Mouse (Mus musculus): ENCODE measurements around the gene Pecam1. TPM values are rescaled to one million over a fixed set of nuclear protein-coding genes. Genes with fewer than 3 reads are reported as not detected.

Gene Pecam1
- total and polyA plus RNA-seq, 2 experiments from 2014 or later: 9.8 to 17.5 TPM

DNA sequence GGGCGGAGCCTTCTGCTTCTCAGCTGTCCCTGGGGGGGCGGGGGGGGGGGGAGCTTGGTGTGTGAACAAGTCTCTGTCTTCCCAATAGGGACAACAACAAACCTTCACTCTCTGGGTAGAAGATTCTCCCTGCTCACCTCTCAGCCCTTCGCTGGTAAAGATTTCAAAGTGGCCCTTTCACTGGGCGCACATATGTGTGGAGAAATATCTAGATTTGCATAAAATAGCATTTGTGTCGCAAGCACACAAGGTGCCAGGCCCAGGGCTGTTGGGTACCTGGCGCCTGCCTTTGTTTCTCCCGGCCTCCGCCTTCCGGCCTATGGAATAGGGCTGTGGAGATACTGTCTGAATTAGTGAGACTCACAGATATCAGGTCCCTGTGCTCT, 12.4 kb upstream of the Pecam1 start:
- Histone ChIP-seq H3K4me1 (ENCODE audit: insufficient read depth, low read length) (no peaks in the 10 kb centered on the region), H3K27ac (ENCODE audit: low read depth, low read length) (no peak overlapping the region), H3K9me3 (ENCODE audit: low read length) (no peaks in the 10 kb centered on the region), H3K36me3 (ENCODE audit: insufficient read depth, low read length) (peaks cover 6% of the 10 kb centered on the region), H3K27me3 (ENCODE audit: insufficient read depth, low read length) (no peaks in the 10 kb centered on the region), H3K4me3 (ENCODE audit: low read depth, low read length) (no peak overlapping the region), H3K4me2 (ENCODE audit: low read depth, low read length, poor library complexity, severe bottlenecking) (no peak overlapping the region), H3K9ac (replicated peaks; ENCODE audit: low read length, poor library complexity, severe bottlenecking) (no peak overlapping the region)
- ATAC-seq (ENCODE audit: low FRiP score) (no peak), DNase-seq (ENCODE audit: low spot score) (no peak)
- 75% methylated on average over 9 of the region's 9 CpGs for WGBS
- TF ChIP-seq CTCF (IDR thresholded peaks at IDR 0.05): no peak

DNA sequence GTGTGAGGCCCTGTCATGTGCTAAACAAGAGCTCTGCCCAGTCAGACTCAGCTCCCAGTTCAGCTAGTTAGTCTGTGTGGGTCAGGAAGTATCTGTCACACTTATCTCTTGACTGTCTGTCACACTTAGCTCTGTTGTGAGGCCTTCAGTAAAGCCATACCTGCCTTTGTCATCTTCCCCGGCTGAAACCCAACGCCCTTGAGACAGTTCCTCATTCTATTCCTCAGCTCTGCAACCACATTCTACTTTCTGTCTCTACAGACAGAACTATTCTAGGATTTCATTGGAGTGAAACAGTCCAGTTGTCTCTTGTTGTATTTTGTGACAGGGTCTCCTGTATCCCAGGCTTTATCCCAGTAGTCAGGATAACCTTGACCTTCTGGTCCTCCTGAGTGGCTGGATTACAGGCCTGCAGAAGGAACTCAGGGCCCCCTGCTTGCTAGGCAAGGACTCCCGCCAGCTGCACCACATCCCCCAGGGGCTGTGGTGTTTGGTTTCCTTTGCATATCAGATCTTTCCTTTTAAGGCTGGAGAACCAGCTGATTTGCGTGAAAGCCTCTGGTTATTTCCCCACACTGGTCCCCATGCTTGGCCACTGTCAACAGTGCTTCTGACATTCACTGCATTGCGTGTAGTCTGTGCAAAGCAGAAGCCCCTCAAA, 11.8 kb upstream of the Pecam1 start:
- DNase-seq (ENCODE audit: low spot score): no peak
- no peaks in the 10 kb centered on the region for H3K9me3 ChIP-seq (ENCODE audit: low read length)
- H3K27ac ChIP-seq (ENCODE audit: low read depth, low read length): no peak overlapping the region
- no peak overlapping the region for H3K4me2 ChIP-seq (ENCODE audit: low read depth, low read length, poor library complexity, severe bottlenecking)
- no peaks in the 10 kb centered on the region for H3K4me1 ChIP-seq (ENCODE audit: insufficient read depth, low read length)
- no peak overlapping the region for H3K4me3 ChIP-seq (ENCODE audit: low read depth, low read length)
- H3K36me3 ChIP-seq (ENCODE audit: insufficient read depth, low read length): peaks cover 5% of the 10 kb centered on the region; the same call in 1 of the 2 replicates
- ATAC-seq (ENCODE audit: low FRiP score): no peak
- 49% methylated on average over 5 of the region's 5 CpGs for WGBS
- H3K9ac ChIP-seq (replicated peaks; ENCODE audit: low read length, poor library complexity, severe bottlenecking): no peak overlapping the region
- no peak for TF ChIP-seq CTCF (IDR thresholded peaks at IDR 0.05)
- no peaks in the 10 kb centered on the region for H3K27me3 ChIP-seq (ENCODE audit: insufficient read depth, low read length)

- no peak for DNase-seq (ENCODE audit: low spot score)
- no peaks in the 10 kb centered on the region for H3K9me3 ChIP-seq (ENCODE audit: low read length)
- no peak for ATAC-seq (ENCODE audit: low FRiP score)
- no peaks in the 10 kb centered on the region for H3K27me3 ChIP-seq (ENCODE audit: insufficient read depth, low read length)
- WGBS: 91% methylated on average over 5 of the region's 5 CpGs
- H3K36me3 ChIP-seq (ENCODE audit: insufficient read depth, low read length): peaks cover 2% of the 10 kb centered on the region; the same call in 1 of the 2 replicates
- no peak overlapping the region for H3K27ac ChIP-seq (ENCODE audit: low read depth, low read length)
- H3K9ac ChIP-seq (replicated peaks; ENCODE audit: low read length, poor library complexity, severe bottlenecking): no peak overlapping the region
- H3K4me3 ChIP-seq (ENCODE audit: low read depth, low read length): no peak overlapping the region
- no peak for TF ChIP-seq CTCF (IDR thresholded peaks at IDR 0.05)
- no peaks in the 10 kb centered on the region for H3K4me1 ChIP-seq (ENCODE audit: insufficient read depth, low read length)
- H3K4me2 ChIP-seq (ENCODE audit: low read depth, low read length, poor library complexity, severe bottlenecking): no peak overlapping the region
These were observed 10.1 kb upstream of the Pecam1 start for GRCm38 (mm10) chr11:106760511-106760910.

DNA sequence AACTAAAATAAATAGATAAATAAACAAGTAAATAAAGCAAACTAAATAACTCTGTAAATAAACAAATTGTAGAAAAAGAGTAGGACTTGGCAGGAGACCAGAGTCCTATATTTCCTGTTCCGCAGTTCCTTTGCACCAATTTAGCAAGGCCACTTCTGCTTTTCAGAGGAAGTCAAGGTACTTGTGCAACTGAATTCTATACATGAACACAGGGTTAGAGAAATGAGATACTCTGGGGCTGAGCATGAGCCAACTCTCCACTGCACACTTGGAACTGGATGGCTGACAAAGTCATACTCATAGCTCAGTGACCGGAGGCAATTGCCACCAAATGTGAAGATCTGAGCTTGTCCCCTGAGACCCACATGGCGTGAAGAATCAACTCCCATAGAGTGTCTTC, 8.6 kb upstream of the Pecam1 start:
- H3K9ac ChIP-seq (replicated peaks; ENCODE audit: low read length, poor library complexity, severe bottlenecking): no peak overlapping the region
- no peaks in the 10 kb centered on the region for H3K36me3 ChIP-seq (ENCODE audit: insufficient read depth, low read length)
- WGBS: 93% methylated on average over 3 of the region's 3 CpGs
- no peak for TF ChIP-seq CTCF (IDR thresholded peaks at IDR 0.05)
- H3K27ac ChIP-seq (ENCODE audit: low read depth, low read length): no peak overlapping the region
- H3K9me3 ChIP-seq (ENCODE audit: low read length): no peaks in the 10 kb centered on the region
- H3K4me1 ChIP-seq (ENCODE audit: insufficient read depth, low read length): no peaks in the 10 kb centered on the region
- H3K4me2 ChIP-seq (ENCODE audit: low read depth, low read length, poor library complexity, severe bottlenecking): no peak overlapping the region
- H3K27me3 ChIP-seq (ENCODE audit: insufficient read depth, low read length): no peaks in the 10 kb centered on the region
- ATAC-seq (ENCODE audit: low FRiP score): no peak
- no peak for DNase-seq (ENCODE audit: low spot score)
- H3K4me3 ChIP-seq (ENCODE audit: low read depth, low read length): no peak overlapping the region

DNA sequence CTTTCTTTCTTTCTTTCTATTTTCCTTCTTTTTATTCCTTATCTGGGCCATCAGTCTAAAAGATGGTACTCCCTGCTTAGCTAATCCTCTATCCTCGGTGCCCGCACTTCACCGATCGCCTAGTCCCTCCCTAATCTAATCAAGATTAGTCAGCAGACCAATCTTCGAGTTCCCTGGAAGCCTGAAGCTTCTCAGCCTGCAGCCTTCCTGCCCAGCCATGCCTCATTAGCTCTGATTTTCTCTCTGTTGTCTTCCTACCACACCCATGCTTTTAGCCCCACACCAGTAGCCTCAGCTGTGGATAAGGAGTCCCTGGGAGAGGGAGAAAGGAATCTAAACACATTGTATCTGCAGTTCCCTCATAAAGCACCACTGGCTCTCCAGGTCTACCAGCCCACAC, 5.2 kb upstream of the Pecam1 start:
- no peak for DNase-seq (ENCODE audit: low spot score)
- Histone ChIP-seq H3K36me3 (ENCODE audit: insufficient read depth, low read length) (no peaks in the 10 kb centered on the region), H3K27ac (ENCODE audit: low read depth, low read length) (no peak overlapping the region), H3K4me1 (ENCODE audit: insufficient read depth, low read length) (no peaks in the 10 kb centered on the region), H3K9me3 (ENCODE audit: low read length) (no peaks in the 10 kb centered on the region), H3K4me2 (ENCODE audit: low read depth, low read length, poor library complexity, severe bottlenecking) (no peak overlapping the region), H3K27me3 (ENCODE audit: insufficient read depth, low read length) (no peaks in the 10 kb centered on the region), H3K4me3 (ENCODE audit: low read depth, low read length) (no peak overlapping the region), H3K9ac (replicated peaks; ENCODE audit: low read length, poor library complexity, severe bottlenecking) (no peak overlapping the region)
- no peak for TF ChIP-seq CTCF (IDR thresholded peaks at IDR 0.05)
- ATAC-seq (ENCODE audit: low FRiP score): no peak
- WGBS: 19% methylated on average over 5 of the region's 5 CpGs

- ATAC-seq (ENCODE audit: low FRiP score): no peak
- Histone ChIP-seq H3K4me1 (ENCODE audit: insufficient read depth, low read length) (no peaks in the 10 kb centered on the region), H3K27ac (ENCODE audit: low read depth, low read length) (no peak overlapping the region), H3K9me3 (ENCODE audit: low read length) (no peaks in the 10 kb centered on the region), H3K4me3 (ENCODE audit: low read depth, low read length) (no peak overlapping the region), H3K27me3 (ENCODE audit: insufficient read depth, low read length) (no peaks in the 10 kb centered on the region), H3K36me3 (ENCODE audit: insufficient read depth, low read length) (no peaks in the 10 kb centered on the region), H3K9ac (replicated peaks; ENCODE audit: low read length, poor library complexity, severe bottlenecking) (no peak overlapping the region), H3K4me2 (ENCODE audit: low read depth, low read length, poor library complexity, severe bottlenecking) (no peak overlapping the region)
- DNase-seq (ENCODE audit: low spot score): no peak
- WGBS: 87% methylated on average over 6 of the region's 6 CpGs
- TF ChIP-seq CTCF (IDR thresholded peaks at IDR 0.05): no peak
These were observed 2.9 kb upstream of the Pecam1 start for GRCm38 (mm10) chr11:106753314-106753713.

Measured in midbrain, postnatal 0 days (tissue).